Mouse (Mus musculus): ENCODE results near the gene Gm21992. TPM values are rescaled to one million over a fixed set of nuclear protein-coding genes. Genes with fewer than 3 reads are reported as not detected.
A peak's percentile ranks its signal among the peaks of the same experiment; 100 is the strongest.

Gene Gm21992
- total and polyA plus RNA-seq, 3 experiments = 10.8 to 21.9 TPM; not detected in 1

DNA sequence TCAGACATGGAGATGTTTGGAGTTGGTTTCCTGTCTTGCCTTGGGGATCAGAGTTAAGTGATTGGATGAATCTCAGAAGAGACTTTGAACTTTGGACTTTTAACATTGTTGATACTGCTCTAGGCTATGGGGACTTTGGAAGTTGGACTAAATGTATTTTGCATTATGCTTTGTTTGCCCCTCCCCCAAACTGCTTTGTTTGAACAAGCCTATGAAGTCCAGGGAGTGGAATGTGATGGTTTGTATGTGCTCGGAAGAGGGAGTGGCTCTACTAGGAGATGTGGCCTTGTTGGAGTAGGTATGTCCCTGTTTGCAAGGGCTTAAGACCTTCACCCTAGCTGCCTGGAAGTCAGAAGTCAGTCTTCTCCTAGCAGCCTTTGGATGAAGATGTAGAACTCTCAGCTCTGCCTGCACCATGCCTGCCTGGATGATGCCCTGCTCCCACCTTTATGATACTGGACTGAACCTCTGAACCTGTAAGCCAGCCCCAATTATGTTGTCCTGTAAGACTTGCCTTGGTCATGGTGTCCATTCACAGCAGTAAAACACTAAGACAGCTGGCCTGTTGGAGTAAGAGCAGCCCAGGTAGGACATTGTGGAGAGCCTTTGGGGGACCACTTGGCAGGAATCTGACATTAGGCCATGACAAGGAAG, 5.9 kb upstream of the Gm21992 start:
- H3K27ac ChIP-seq (ENCODE audit: control insufficient read depth, low read depth, low read length) = no peak overlapping the region

DNA sequence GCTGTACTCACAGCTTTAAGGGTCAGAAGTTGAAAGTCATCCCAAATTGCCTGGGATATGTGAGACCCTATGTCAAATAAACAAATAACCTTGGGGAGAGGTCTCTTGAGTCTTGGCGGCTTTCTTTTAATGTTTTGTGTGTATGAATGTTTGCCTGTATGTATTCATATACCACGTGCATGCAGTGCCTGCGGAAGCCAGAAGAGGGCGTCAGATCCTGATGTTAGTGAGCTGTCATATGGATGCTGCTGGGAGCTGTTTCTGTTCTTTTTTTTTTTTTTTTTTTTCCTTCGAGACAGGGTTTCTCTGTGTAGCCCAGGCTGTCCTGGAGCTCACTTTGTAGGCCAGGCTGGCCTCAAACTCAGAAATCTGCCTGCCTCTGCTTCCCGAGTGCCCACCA, 1.6 kb upstream of the Gm21992 start:
- Histone ChIP-seq H3K36me3 (ENCODE audit: control insufficient read depth in 1 of 2, insufficient read depth in 2 of 2, low read length in 2 of 2) (peaks cover 2 to 12% of the 10 kb centered on the region in 2 experiments; a peak in 3 of 4 replicates), H3K27ac (ENCODE audit: control insufficient read depth, low read depth, low read length) (no peak overlapping the region), H3K4me1 (ENCODE audit: control insufficient read depth in 1 of 2, insufficient read depth in 2 of 2, low read length in 2 of 2) (peaks cover 0 to 3% of the 10 kb centered on the region in 2 experiments; a peak in 2 of 4 replicates), H3K79me2 (ENCODE audit: control insufficient read depth, insufficient read depth, low read length, poor library complexity) (peaks cover 37% of the 10 kb centered on the region), H3K4me3 (ENCODE audit: control insufficient read depth in 1 of 2, insufficient read depth in 1 of 2, low read depth in 2 of 2, low read length in 2 of 2) (no peak overlapping the region), H3K9ac (ENCODE audit: control insufficient read depth, low read depth, low read length, poor library complexity, severe bottlenecking) (no peak overlapping the region), H3K27me3 (ENCODE audit: control insufficient read depth in 1 of 2, insufficient read depth in 2 of 2, low read length in 2 of 2) (peaks cover 0 to 3% of the 10 kb centered on the region in 2 experiments; a peak in 2 of 4 replicates), H3K9me3 (replicated peaks; ENCODE audit: insufficient read depth, low read length) (no peaks in the 10 kb centered on the region)
- DNase-seq (ENCODE audit: low read depth, low spot score) = peak; percentile 67
- TF ChIP-seq MEF2A (IDR thresholded peaks at IDR 0.05; ENCODE audit: extremely low read depth, insufficient replicate concordance, low read depth, low read length, poor library complexity, severe bottlenecking) (no peak), POLR2AphosphoS5 (IDR thresholded peaks at IDR 0.05; ENCODE audit: borderline replicate concordance, low read depth, low read length) (no peak), RAD21 (IDR thresholded peaks at IDR 0.05; ENCODE audit: low read depth, low read length) (peak; percentile 31), HCFC1 (IDR thresholded peaks at IDR 0.05; ENCODE audit: low read depth, low read length) (no peak), MXI1 (IDR thresholded peaks at IDR 0.05; ENCODE audit: low read depth, low read length) (no peak), SMC3 (IDR thresholded peaks at IDR 0.05; ENCODE audit: low read depth, low read length) (peak; percentile 39), BHLHE40 (IDR thresholded peaks at IDR 0.05; ENCODE audit: borderline replicate concordance, low read depth, low read length) (no peak), CTCF (IDR thresholded peaks at IDR 0.05 in 2 of 3, conservative IDR thresholded peaks at IDR 0.05 in 1 of 3; ENCODE audit: control insufficient read depth in 1 of 3, insufficient read depth in 1 of 3, low read depth in 2 of 3, low read length in 3 of 3, poor library complexity in 1 of 3, severe bottlenecking in 1 of 3) (peak; percentile 49 to 61 (median 51)), NRF1 (IDR thresholded peaks at IDR 0.05; ENCODE audit: insufficient read depth, low read depth, low read length, poor library complexity, severe bottlenecking) (no peak), ZC3H11A (IDR thresholded peaks at IDR 0.05; ENCODE audit: low read depth, low read length) (peak; percentile 25; the same call in 1 of the 2 replicates), ZNF384 (IDR thresholded peaks at IDR 0.05; ENCODE audit: low read depth, low read length) (peak; percentile 80), TCF12 (IDR thresholded peaks at IDR 0.05; ENCODE audit: low read depth, low read length) (no peak)

More for the DNA sequence above, 5.9 kb upstream of the Gm21992 start:
- H3K36me3 ChIP-seq (ENCODE audit: control insufficient read depth in 1 of 2, insufficient read depth in 2 of 2, low read length in 2 of 2) = peaks cover 0 to 1% of the 10 kb centered on the region in 2 experiments; a peak in 2 of 4 replicates
- no peaks in the 10 kb centered on the region for H3K9me3 ChIP-seq (replicated peaks; ENCODE audit: insufficient read depth, low read length)
- no peak overlapping the region for H3K9ac ChIP-seq (ENCODE audit: control insufficient read depth, low read depth, low read length, poor library complexity, severe bottlenecking)
- TF ChIP-seq CHD1 (IDR thresholded peaks at IDR 0.05; ENCODE audit: low read depth, low read length) (no peak), TCF12 (IDR thresholded peaks at IDR 0.05; ENCODE audit: low read depth, low read length) (no peak), SMC3 (IDR thresholded peaks at IDR 0.05; ENCODE audit: low read depth, low read length) (no peak), ZMIZ1 (IDR thresholded peaks at IDR 0.05; ENCODE audit: low read depth, low read length) (no peak), TBP (IDR thresholded peaks at IDR 0.05; ENCODE audit: low read depth, low read length) (no peak), KAT2A (conservative IDR thresholded peaks at IDR 0.05; ENCODE audit: low read depth, low read length) (no peak), MXI1 (IDR thresholded peaks at IDR 0.05; ENCODE audit: low read depth, low read length) (no peak), ZC3H11A (IDR thresholded peaks at IDR 0.05; ENCODE audit: low read depth, low read length) (no peak), NRF1 (IDR thresholded peaks at IDR 0.05; ENCODE audit: insufficient read depth, low read depth, low read length, poor library complexity, severe bottlenecking) (no peak), POLR2AphosphoS5 (IDR thresholded peaks at IDR 0.05; ENCODE audit: borderline replicate concordance, low read depth, low read length) (no peak), UBTF (IDR thresholded peaks at IDR 0.05; ENCODE audit: borderline replicate concordance, insufficient read depth, low read depth, low read length) (no peak), CTCF (IDR thresholded peaks at IDR 0.05 in 2 of 3, conservative IDR thresholded peaks at IDR 0.05 in 1 of 3; ENCODE audit: control insufficient read depth in 1 of 3, insufficient read depth in 1 of 3, low read depth in 2 of 3, low read length in 3 of 3, poor library complexity in 1 of 3, severe bottlenecking in 1 of 3) (no peak), JUND (IDR thresholded peaks at IDR 0.05; ENCODE audit: low read depth, low read length) (no peak), ZKSCAN1 (IDR thresholded peaks at IDR 0.05; ENCODE audit: low read depth, low read length) (no peak), ELF1 (IDR thresholded peaks at IDR 0.05; ENCODE audit: low read depth, low read length) (no peak), MEF2A (IDR thresholded peaks at IDR 0.05; ENCODE audit: extremely low read depth, insufficient replicate concordance, low read depth, low read length, poor library complexity, severe bottlenecking) (no peak), MAX (IDR thresholded peaks at IDR 0.05; ENCODE audit: low read length) (no peak), POLR2A (IDR thresholded peaks at IDR 0.05; ENCODE audit: control insufficient read depth in 1 of 2, insufficient read depth in 1 of 2, low read depth in 1 of 2, low read length in 2 of 2, poor library complexity in 1 of 2) (no peak)
- H3K4me3 ChIP-seq (ENCODE audit: control insufficient read depth in 1 of 2, insufficient read depth in 1 of 2, low read depth in 2 of 2, low read length in 2 of 2) = no peak overlapping the region
- H3K4me1 ChIP-seq (ENCODE audit: control insufficient read depth in 1 of 2, insufficient read depth in 2 of 2, low read length in 2 of 2) = no peaks in the 10 kb centered on the region; a peak in 2 of 4 replicates
- peaks cover 3 to 5% of the 10 kb centered on the region in 2 experiments for H3K27me3 ChIP-seq (ENCODE audit: control insufficient read depth in 1 of 2, insufficient read depth in 2 of 2, low read length in 2 of 2)
- peaks cover 1% of the 10 kb centered on the region for H3K79me2 ChIP-seq (ENCODE audit: control insufficient read depth, insufficient read depth, low read length, poor library complexity)
- DNase-seq (ENCODE audit: low read depth, low spot score) = no peak
